Mouse (Mus musculus) hematopoietic stem cell, adult 5-6 weeks (primary cell): ENCODE measurements around the gene Clec2l. TPM values are rescaled to one million over a fixed set of nuclear protein-coding genes. Genes with fewer than 3 reads are reported as not detected.
A peak's percentile ranks its signal among the peaks of the same experiment; 100 is the strongest.

Experiments used
- ATAC-seq, 2 experiments: fragments of 125-278 bp in 1 of 2; replicated peaks in 1 of 2; 2 replicates each; pipeline ENCODE4 v1.8.0; 2016 to 2017; ENCODE audit warnings: inconsistent platforms in 2 of 2, mild to moderate bottlenecking in 2 of 2, moderate number of reproducible peaks in 2 of 2, low read depth in 1 of 2, moderate TSS enrichment in 1 of 2; ENCODE audit not compliant: low FRiP score in 2 of 2, poor library complexity in 2 of 2, severe bottlenecking in 2 of 2, insufficient read depth in 1 of 2, low TSS enrichment in 1 of 2
- total RNA-seq: library from RNA; stranded (forward); fragments of 172-1452, 232-1000 nt; gene quantifications from 2 replicates; pipeline ENCODE4 v1.2.3, GENCODE M21; 2017

The Clec2l gene
- total RNA-seq, 1 experiment from 2014 or later = not detected

GRCm38 (mm10) chr6:38698233-38698889 lies 35.5 kb downstream of the Clec2l start:
- no peak for ATAC-seq

GRCm38 (mm10) chr6:38701421-38701820 lies 38.6 kb downstream of the Clec2l start:
- ATAC-seq = no peak

GRCm38 (mm10) chr6:38702810-38703399 lies 40.0 kb downstream of the Clec2l start:
- no peak for ATAC-seq

GRCm38 (mm10) chr6:38703526-38703925 lies 40.7 kb downstream of the Clec2l start:
- ATAC-seq = no peak

- ATAC-seq = 0 out of 4 replicates have a peak, but pooled peaks of 1 of the 2 experiments have one; percentile 42
Observed at GRCm38 (mm10) chr6:38704264-38704984, 41.6 kb downstream of the Clec2l start.

- peak; percentile 66 to 75 for ATAC-seq
Observed at GRCm38 (mm10) chr6:38710449-38710848, 47.6 kb downstream of the Clec2l start.

- no peak for ATAC-seq
Observed at GRCm38 (mm10) chr6:38713957-38714898, 51.4 kb downstream of the Clec2l start.

- ATAC-seq = no peak
Observed at GRCm38 (mm10) chr6:38715881-38716280, 53.0 kb downstream of the Clec2l start.

- no peak for ATAC-seq
Observed at GRCm38 (mm10) chr6:38718625-38719024, 55.8 kb downstream of the Clec2l start.

- ATAC-seq = no peak
Observed at GRCm38 (mm10) chr6:38719229-38719628, 56.4 kb downstream of the Clec2l start.

GRCm38 (mm10) chr6:38721361-38721760 lies 58.5 kb downstream of the Clec2l start:
- no peak for ATAC-seq

- no peak for ATAC-seq
Observed at GRCm38 (mm10) chr6:38725515-38725914, 62.6 kb downstream of the Clec2l start.

Other genes starting within 250 kb of the Clec2l start
- gene Ubn2, start 229.1 kb upstream of the Clec2l start, total RNA-seq = 20.7 and 26.6 TPM in 2 replicates
- gene Fmc1, start 129.6 kb upstream of the Clec2l start, total RNA-seq = 40.5 and 47.7 TPM in 2 replicates
- gene Luc7l2, start 111.7 kb upstream of the Clec2l start, total RNA-seq = 342 and 369 TPM in 2 replicates
- 0.89 TPM in 1 of 2 replicates, not detected in the other for gene Klrg2, start 25.8 kb upstream of the Clec2l start, total RNA-seq
- gene Tbxas1, start 212.3 kb downstream of the Clec2l start, total RNA-seq = 53.0 and 76.5 TPM in 2 replicates
- 11.8 and 14.1 TPM in 2 replicates for gene Hipk2, start 213.1 kb downstream of the Clec2l start, total RNA-seq